Mouse (Mus musculus) forebrain, embryonic 16.5 days (tissue): ENCODE data around the gene Col4a6. TPM values are rescaled to one million over a fixed set of nuclear protein-coding genes. Genes with fewer than 3 reads are reported as not detected.

ENCODE experiments used
- polyA plus RNA-seq: library from polyadenylated mRNA; unstranded; fragments of >200 nt; fragmentation: Nextera tagmentation; extraction: Ambion mirVana; gene quantifications from 2 replicates; pipeline ENCODE4 v1.2.1, GENCODE M21; 2015

Col4a6 gene
- polyA plus RNA-seq, 1 experiment from 2014 or later = 1.3 TPM

Other genes with a start within 250 kb of the Col4a6 start
- gene Col4a5, start 1.3 kb upstream of the Col4a6 start, polyA plus RNA-seq = 5.5 and 7.8 TPM in 2 replicates